Mouse (Mus musculus): ENCODE results near the gene Ilk. TPM values are rescaled to one million over a fixed set of nuclear protein-coding genes. Genes with fewer than 3 reads are reported as not detected.
"Not testable (repeated sequence)": the region's sequence is repeated elsewhere in the genome, so short reads cannot be mapped to it uniquely, and the experiment has no call there.

Ilk gene
- polyA plus RNA-seq, 1 experiment from 2014 or later: 417 TPM

- ATAC-seq (ENCODE audit: insufficient read depth, low FRiP score): no peak
- Histone ChIP-seq H3K4me1 (ENCODE audit: control insufficient read depth, insufficient read depth, low read length) (peaks cover 31% of the 10 kb centered on the region), H3K27ac (ENCODE audit: low read length) (peak overlapping the region; percentile 68), H3K9ac (ENCODE audit: low read length) (peak overlapping the region; percentile 31; the same call in 1 of the 2 replicates), H3K4me3 (replicated peaks; ENCODE audit: low read length) (no peak overlapping the region), H3K27me3 (ENCODE audit: control insufficient read depth, insufficient read depth, low read length) (no peaks in the 10 kb centered on the region), H3K9me3 (replicated peaks; ENCODE audit: control insufficient read depth, low read length) (no peaks in the 10 kb centered on the region), H3K4me2 (ENCODE audit: low read depth, low read length) (no peak overlapping the region), H3K36me3 (ENCODE audit: control insufficient read depth, insufficient read depth, low read length) (peaks cover 14% of the 10 kb centered on the region)
- WGBS: 87% methylated on average over 13 of the region's 13 CpGs
These were observed 3.9 kb downstream of the Ilk start for GRCm38 (mm10) chr7:105740089-105740795.

- Histone ChIP-seq H3K4me3 (replicated peaks; ENCODE audit: low read length) (no peak overlapping the region), H3K27ac (ENCODE audit: low read length) (no peak overlapping the region), H3K9me3 (replicated peaks; ENCODE audit: control insufficient read depth, low read length) (no peaks in the 10 kb centered on the region), H3K4me2 (ENCODE audit: low read depth, low read length) (no peak overlapping the region), H3K27me3 (ENCODE audit: control insufficient read depth, insufficient read depth, low read length) (no peaks in the 10 kb centered on the region), H3K9ac (ENCODE audit: low read length) (no peak overlapping the region), H3K36me3 (ENCODE audit: control insufficient read depth, insufficient read depth, low read length) (peaks cover 14% of the 10 kb centered on the region), H3K4me1 (ENCODE audit: control insufficient read depth, insufficient read depth, low read length) (peaks cover 27% of the 10 kb centered on the region)
- 71% methylated on average over 6 of the region's 6 CpGs for WGBS
- no peak for ATAC-seq (ENCODE audit: insufficient read depth, low FRiP score)
These were observed 4.5 kb downstream of the Ilk start for GRCm38 (mm10) chr7:105740851-105741250.

- Histone ChIP-seq H3K4me1 (ENCODE audit: control insufficient read depth, insufficient read depth, low read length) (peaks cover 27% of the 10 kb centered on the region), H3K9ac (ENCODE audit: low read length) (no peak overlapping the region), H3K4me3 (replicated peaks; ENCODE audit: low read length) (no peak overlapping the region), H3K27me3 (ENCODE audit: control insufficient read depth, insufficient read depth, low read length) (no peaks in the 10 kb centered on the region), H3K4me2 (ENCODE audit: low read depth, low read length) (no peak overlapping the region), H3K27ac (ENCODE audit: low read length) (no peak overlapping the region), H3K9me3 (replicated peaks; ENCODE audit: control insufficient read depth, low read length) (no peaks in the 10 kb centered on the region), H3K36me3 (ENCODE audit: control insufficient read depth, insufficient read depth, low read length) (peaks cover 14% of the 10 kb centered on the region)
- ATAC-seq (ENCODE audit: insufficient read depth, low FRiP score): no peak
- WGBS: 89% methylated on average over 9 of the region's 9 CpGs
These were observed 5.6 kb downstream of the Ilk start for GRCm38 (mm10) chr7:105741978-105742377.

- H3K4me2 ChIP-seq (ENCODE audit: low read depth, low read length): peak overlapping the region; percentile 72; the same call in 1 of the 2 replicates
- H3K4me1 ChIP-seq (ENCODE audit: control insufficient read depth, insufficient read depth, low read length): peaks cover 27% of the 10 kb centered on the region
- H3K36me3 ChIP-seq (ENCODE audit: control insufficient read depth, insufficient read depth, low read length): peaks cover 14% of the 10 kb centered on the region
- not testable (repeated sequence) for H3K9ac ChIP-seq (ENCODE audit: low read length); H3K27me3 ChIP-seq (ENCODE audit: control insufficient read depth, insufficient read depth, low read length); ATAC-seq (ENCODE audit: insufficient read depth, low FRiP score); H3K9me3 ChIP-seq (replicated peaks; ENCODE audit: control insufficient read depth, low read length); H3K27ac ChIP-seq (ENCODE audit: low read length)
- peak overlapping the region; percentile 73 for H3K4me3 ChIP-seq (replicated peaks; ENCODE audit: low read length)
- WGBS: 83% methylated on average over 7 of the region's 7 CpGs
These were observed 6.3 kb downstream of the Ilk start for GRCm38 (mm10) chr7:105742539-105743215.

- peak; percentile 1; the same call in 1 of the 2 replicates for ATAC-seq (ENCODE audit: insufficient read depth, low FRiP score)
- H3K9me3 ChIP-seq (replicated peaks; ENCODE audit: control insufficient read depth, low read length); H3K27me3 ChIP-seq (ENCODE audit: control insufficient read depth, insufficient read depth, low read length): not testable (repeated sequence)
- Histone ChIP-seq H3K27ac (ENCODE audit: low read length) (peak overlapping the region; percentile 84; the same call in 1 of the 2 replicates), H3K4me1 (ENCODE audit: control insufficient read depth, insufficient read depth, low read length) (peaks cover 24% of the 10 kb centered on the region), H3K9ac (ENCODE audit: low read length) (peak overlapping the region; percentile 90), H3K4me3 (replicated peaks; ENCODE audit: low read length) (peak overlapping the region; percentile 73), H3K4me2 (ENCODE audit: low read depth, low read length) (peak overlapping the region; percentile 72), H3K36me3 (ENCODE audit: control insufficient read depth, insufficient read depth, low read length) (peaks cover 14% of the 10 kb centered on the region)
- 31% methylated on average over 20 of the region's 20 CpGs for WGBS
These were observed 7.0 kb downstream of the Ilk start for GRCm38 (mm10) chr7:105743246-105743925.

GRCm38 (mm10) chr7:105743926-105744590 is 7.7 kb downstream of the Ilk start, which contains the start of gene Taf10:
Taf10 (minus strand) TSS chr7:105744361.
- peak within 1 kb of the TSS; percentile 84 for H3K27ac ChIP-seq (ENCODE audit: low read length)
- H3K27me3 ChIP-seq (ENCODE audit: control insufficient read depth, insufficient read depth, low read length): no peaks in the 10 kb centered on the region
- peaks cover 20% of the 10 kb centered on the region for H3K4me1 ChIP-seq (ENCODE audit: control insufficient read depth, insufficient read depth, low read length)
- ATAC-seq (ENCODE audit: insufficient read depth, low FRiP score): peak; percentile 96
- H3K4me3 ChIP-seq (replicated peaks; ENCODE audit: low read length): peak within 1 kb of the TSS; percentile 73
- H3K36me3 ChIP-seq (ENCODE audit: control insufficient read depth, insufficient read depth, low read length): peaks cover 14% of the 10 kb centered on the region
- peak within 1 kb of the TSS; percentile 90 for H3K9ac ChIP-seq (ENCODE audit: low read length)
- no peaks in the 10 kb centered on the region for H3K9me3 ChIP-seq (replicated peaks; ENCODE audit: control insufficient read depth, low read length)
- H3K4me2 ChIP-seq (ENCODE audit: low read depth, low read length): peak within 1 kb of the TSS; percentile 72
- under 1% methylated on average over 54 of the region's 67 CpGs for WGBS

- Histone ChIP-seq H3K9ac (ENCODE audit: low read length) (no peak overlapping the region), H3K4me3 (replicated peaks; ENCODE audit: low read length) (no peak overlapping the region), H3K27me3 (ENCODE audit: control insufficient read depth, insufficient read depth, low read length) (no peaks in the 10 kb centered on the region), H3K4me1 (ENCODE audit: control insufficient read depth, insufficient read depth, low read length) (peaks cover 18% of the 10 kb centered on the region), H3K9me3 (replicated peaks; ENCODE audit: control insufficient read depth, low read length) (no peaks in the 10 kb centered on the region), H3K27ac (ENCODE audit: low read length) (no peak overlapping the region), H3K4me2 (ENCODE audit: low read depth, low read length) (no peak overlapping the region), H3K36me3 (ENCODE audit: control insufficient read depth, insufficient read depth, low read length) (no peaks in the 10 kb centered on the region; the same call in 1 of the 2 replicates)
- ATAC-seq (ENCODE audit: insufficient read depth, low FRiP score): no peak
- 76% methylated on average over 2 of the region's 2 CpGs for WGBS
These were observed 11.4 kb downstream of the Ilk start for GRCm38 (mm10) chr7:105747776-105748175.

- H3K4me3 ChIP-seq (replicated peaks; ENCODE audit: low read length): peak within 1 kb of the TSS; percentile 70
- peaks cover 9% of the 10 kb centered on the region for H3K4me1 ChIP-seq (ENCODE audit: control insufficient read depth, insufficient read depth, low read length)
- no peaks in the 10 kb centered on the region; the same call in 1 of the 2 replicates for H3K36me3 ChIP-seq (ENCODE audit: control insufficient read depth, insufficient read depth, low read length)
- H3K9ac ChIP-seq (ENCODE audit: low read length): peak within 1 kb of the TSS; percentile 83
- H3K4me2 ChIP-seq (ENCODE audit: low read depth, low read length): peak within 1 kb of the TSS; percentile 73
- no peaks in the 10 kb centered on the region for H3K9me3 ChIP-seq (replicated peaks; ENCODE audit: control insufficient read depth, low read length)
- peak; percentile 93 for ATAC-seq (ENCODE audit: insufficient read depth, low FRiP score)
- WGBS: 17% methylated on average over 20 of the region's 20 CpGs
- H3K27me3 ChIP-seq (ENCODE audit: control insufficient read depth, insufficient read depth, low read length): no peaks in the 10 kb centered on the region
- H3K27ac ChIP-seq (ENCODE audit: low read length): peak within 1 kb of the TSS; percentile 51; the same call in 1 of the 2 replicates
These were observed 15.4 kb downstream of the Ilk start, which contains the start of gene Tpp1 for GRCm38 (mm10) chr7:105751491-105752433. Tpp1 (minus strand) TSS chr7:105752235.
